Mouse (Mus musculus): ENCODE results near the gene Trnp1. TPM values are rescaled to one million over a fixed set of nuclear protein-coding genes. Genes with fewer than 3 reads are reported as not detected.

The Trnp1 gene
- polyA plus RNA-seq, 1 experiment from 2014 or later: 1.3 TPM

DNA sequence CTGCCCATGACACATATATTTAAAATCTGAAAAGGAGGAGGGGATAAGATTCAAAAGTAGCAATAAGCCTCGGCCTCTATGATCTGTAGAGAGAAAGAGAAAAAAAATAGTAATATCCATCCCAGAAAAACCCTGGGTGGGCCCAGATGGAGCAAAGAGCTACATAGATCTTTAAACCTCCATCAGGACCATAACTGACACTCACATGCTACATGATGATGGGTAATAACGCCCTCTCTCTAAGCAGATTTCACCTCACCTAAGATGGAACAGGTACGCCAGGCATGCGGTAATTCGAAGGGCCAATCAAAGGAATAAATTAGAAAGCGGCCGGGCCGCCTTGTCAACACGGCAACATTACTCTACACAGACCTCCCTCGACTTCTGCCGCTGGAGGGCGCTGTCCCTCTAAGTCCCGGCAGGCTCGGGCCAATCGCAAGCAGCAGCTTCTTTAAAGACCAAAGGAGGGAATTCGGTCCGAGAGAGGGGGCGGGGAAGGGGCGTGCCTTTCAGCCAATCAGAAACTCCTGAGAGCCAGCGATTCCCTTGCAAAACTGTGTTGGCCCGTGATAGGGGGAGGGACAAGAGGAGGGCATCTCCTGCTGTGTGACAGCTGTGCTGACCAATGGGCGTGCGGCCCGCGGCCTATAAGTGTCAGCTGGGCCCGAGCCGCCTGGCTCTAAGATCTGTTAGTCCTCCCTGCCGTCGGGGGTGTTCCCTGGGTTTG lies 18.7 kb downstream of the Trnp1 start, which contains the start of gene Tent5b:
TSS of gene Tent5b (plus strand) at position 675 of the 727 bp plus-strand sequence.
- Histone ChIP-seq H3K9me3 (ENCODE audit: low read depth, low read length) (no peaks in the 10 kb centered on the region), H3K4me1 (ENCODE audit: insufficient read depth) (peaks cover 2% of the 10 kb centered on the region; the same call in 1 of the 2 replicates), H3K36me3 (ENCODE audit: insufficient read depth) (no peaks in the 10 kb centered on the region), H3K4me2 (peak within 1 kb of the TSS; percentile 63), H3K27me3 (ENCODE audit: insufficient read depth, low read length) (peaks cover 29% of the 10 kb centered on the region), H3K9ac (peak within 1 kb of the TSS; percentile 38), H3K27ac (ENCODE audit: low read depth) (no peak within 1 kb of the TSS), H3K4me3 (ENCODE audit: low read depth, low read length) (peak within 1 kb of the TSS; percentile 41)
- WGBS: 4% methylated on average over 29 of the region's 29 CpGs
- peak; percentile 85 for TF ChIP-seq CTCF (IDR thresholded peaks at IDR 0.05; ENCODE audit: low read depth)
- peak; percentile 98 for DNase-seq
- ATAC-seq (ENCODE audit: insufficient read depth): peak; percentile 99

DNA sequence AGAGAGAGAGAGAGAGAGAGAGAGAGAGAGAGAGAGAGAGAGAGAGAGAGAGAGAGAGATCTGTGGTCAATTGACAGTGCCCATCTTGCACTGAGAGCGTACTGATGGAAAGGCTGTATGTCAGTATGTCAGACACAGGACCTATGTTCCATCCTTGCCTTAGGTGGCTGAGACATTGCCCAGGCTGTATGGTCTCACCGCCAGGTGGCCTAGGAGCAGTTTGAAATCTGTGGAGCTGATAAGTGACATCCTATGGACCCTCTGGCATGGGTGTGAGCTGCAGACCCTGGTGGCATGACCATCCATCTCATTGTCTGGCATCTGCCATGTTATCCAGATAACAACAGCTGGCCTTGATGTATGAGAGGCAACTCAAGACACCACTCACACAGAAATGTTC lies 24.5 kb downstream of the Trnp1 start:
- H3K36me3 ChIP-seq (ENCODE audit: insufficient read depth): no peaks in the 10 kb centered on the region
- H3K4me3 ChIP-seq (ENCODE audit: low read depth, low read length): no peak overlapping the region
- WGBS: 52% methylated on average over 2 of the region's 2 CpGs
- H3K4me1 ChIP-seq (ENCODE audit: insufficient read depth): no peaks in the 10 kb centered on the region
- ATAC-seq (ENCODE audit: insufficient read depth) (no peak), DNase-seq (no peak)
- H3K9me3 ChIP-seq (ENCODE audit: low read depth, low read length): no peaks in the 10 kb centered on the region
- peaks cover 6% of the 10 kb centered on the region; the same call in 1 of the 2 replicates for H3K27me3 ChIP-seq (ENCODE audit: insufficient read depth, low read length)
- H3K9ac ChIP-seq: no peak overlapping the region
- H3K4me2 ChIP-seq: no peak overlapping the region
- TF ChIP-seq CTCF (IDR thresholded peaks at IDR 0.05; ENCODE audit: low read depth): peak; percentile 62
- H3K27ac ChIP-seq (ENCODE audit: low read depth): no peak overlapping the region

DNA sequence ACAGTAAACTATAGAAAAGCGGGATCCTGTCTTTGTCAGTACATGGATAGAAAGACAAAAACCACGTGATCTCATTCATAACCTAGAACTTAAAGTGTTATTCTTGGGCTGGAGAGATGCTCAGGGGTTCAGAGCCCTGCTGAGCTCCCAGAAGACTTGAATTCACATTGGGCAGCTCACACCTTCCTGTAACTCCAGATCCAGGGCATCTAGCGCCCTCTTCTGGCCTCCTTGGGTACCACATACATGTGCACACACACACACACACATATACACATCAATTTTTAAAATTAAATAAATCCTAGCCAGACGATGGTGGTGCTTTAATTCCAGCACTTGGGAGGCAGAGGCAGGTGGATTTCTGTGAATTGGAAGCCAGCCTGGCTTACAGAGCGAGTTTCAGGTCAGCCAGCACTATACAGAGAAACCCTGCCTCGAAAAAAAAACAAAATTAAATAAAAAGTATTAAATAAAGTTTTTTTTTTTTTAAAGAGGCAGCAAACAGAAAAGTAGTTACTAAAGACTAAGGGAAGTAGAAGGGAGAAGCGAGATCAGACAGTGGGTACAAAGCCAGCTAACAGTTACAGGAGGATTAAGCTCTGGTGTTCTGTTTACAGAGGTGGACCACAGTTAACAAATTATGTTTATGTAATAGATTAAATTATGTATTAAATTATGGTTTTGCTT lies 27.1 kb downstream of the Trnp1 start:
- H3K9ac ChIP-seq: no peak overlapping the region
- ATAC-seq (ENCODE audit: insufficient read depth) (no peak), DNase-seq (no peak)
- H3K4me1 ChIP-seq (ENCODE audit: insufficient read depth): peaks cover 4% of the 10 kb centered on the region; the same call in 1 of the 2 replicates
- no peak overlapping the region for H3K4me2 ChIP-seq
- TF ChIP-seq CTCF (IDR thresholded peaks at IDR 0.05; ENCODE audit: low read depth): peak; percentile 26; the same call in 1 of the 2 replicates
- WGBS: 81% methylated on average over 7 of the region's 7 CpGs
- no peaks in the 10 kb centered on the region for H3K36me3 ChIP-seq (ENCODE audit: insufficient read depth)
- H3K27ac ChIP-seq (ENCODE audit: low read depth): no peak overlapping the region
- H3K27me3 ChIP-seq (ENCODE audit: insufficient read depth, low read length): no peaks in the 10 kb centered on the region
- H3K4me3 ChIP-seq (ENCODE audit: low read depth, low read length): no peak overlapping the region
- H3K9me3 ChIP-seq (ENCODE audit: low read depth, low read length): no peaks in the 10 kb centered on the region

DNA sequence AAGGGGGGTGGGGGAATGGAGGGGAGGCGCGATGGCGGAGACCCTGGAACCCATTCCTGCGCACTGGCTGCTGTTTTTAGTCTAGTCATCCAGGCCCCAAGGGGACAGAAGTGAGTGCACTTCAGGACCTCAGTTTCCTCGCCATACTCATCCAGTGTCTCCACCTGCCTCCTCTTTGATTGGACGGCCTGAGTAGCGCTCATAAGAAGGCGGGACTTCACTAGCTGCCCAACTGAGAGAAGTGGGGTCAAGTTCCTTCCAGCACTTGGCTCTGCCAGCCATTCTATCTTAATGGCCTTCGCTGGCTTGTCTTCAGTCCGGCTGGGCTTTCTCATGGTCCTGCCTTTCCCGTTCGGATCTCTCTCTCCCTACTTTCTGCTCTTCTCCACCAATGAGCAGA lies 29.2 kb downstream of the Trnp1 start:
- Histone ChIP-seq H3K4me2 (peak overlapping the region; percentile 73), H3K4me1 (ENCODE audit: insufficient read depth) (peaks cover 4% of the 10 kb centered on the region; the same call in 1 of the 2 replicates), H3K9ac (no peak overlapping the region), H3K36me3 (ENCODE audit: insufficient read depth) (no peaks in the 10 kb centered on the region), H3K27me3 (ENCODE audit: insufficient read depth, low read length) (no peaks in the 10 kb centered on the region), H3K27ac (ENCODE audit: low read depth) (no peak overlapping the region), H3K9me3 (ENCODE audit: low read depth, low read length) (no peaks in the 10 kb centered on the region), H3K4me3 (ENCODE audit: low read depth, low read length) (no peak overlapping the region)
- ATAC-seq (ENCODE audit: insufficient read depth) (no peak), DNase-seq (peak; percentile 42)
- 16% methylated on average over 12 of the region's 12 CpGs for WGBS
- no peak for TF ChIP-seq CTCF (IDR thresholded peaks at IDR 0.05; ENCODE audit: low read depth)

DNA sequence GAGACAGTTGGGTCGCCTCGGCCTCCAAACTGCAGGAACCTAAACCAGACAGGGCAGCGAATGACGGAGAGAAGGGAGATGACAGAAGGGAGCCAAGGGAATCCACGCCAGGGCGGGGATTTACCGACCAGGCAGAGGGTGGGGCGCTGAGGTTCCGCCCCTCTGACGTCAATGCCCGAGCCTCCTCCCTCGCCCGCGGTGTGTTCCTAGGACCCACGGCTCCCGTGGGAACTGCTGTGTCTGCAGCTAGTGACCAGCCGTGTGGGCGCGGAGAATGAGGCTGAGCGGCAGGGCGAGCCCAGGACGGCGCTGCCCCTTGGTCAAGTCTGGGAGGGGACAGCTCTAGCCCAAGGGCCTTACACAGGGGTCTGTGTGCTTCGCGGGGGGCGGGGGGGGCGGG lies 30.3 kb downstream of the Trnp1 start:
- no peaks in the 10 kb centered on the region for H3K27me3 ChIP-seq (ENCODE audit: insufficient read depth, low read length)
- WGBS: 0% methylated on average over 27 of the region's 27 CpGs
- peak overlapping the region; percentile 40 for H3K4me3 ChIP-seq (ENCODE audit: low read depth, low read length)
- peaks cover 4% of the 10 kb centered on the region; the same call in 1 of the 2 replicates for H3K4me1 ChIP-seq (ENCODE audit: insufficient read depth)
- ATAC-seq (ENCODE audit: insufficient read depth) (peak; percentile 79), DNase-seq (peak; percentile 86)
- no peak for TF ChIP-seq CTCF (IDR thresholded peaks at IDR 0.05; ENCODE audit: low read depth)
- H3K4me2 ChIP-seq: peak overlapping the region; percentile 73
- peak overlapping the region; percentile 55 for H3K9ac ChIP-seq
- H3K9me3 ChIP-seq (ENCODE audit: low read depth, low read length): no peaks in the 10 kb centered on the region
- no peak overlapping the region for H3K27ac ChIP-seq (ENCODE audit: low read depth)
- H3K36me3 ChIP-seq (ENCODE audit: insufficient read depth): no peaks in the 10 kb centered on the region

DNA sequence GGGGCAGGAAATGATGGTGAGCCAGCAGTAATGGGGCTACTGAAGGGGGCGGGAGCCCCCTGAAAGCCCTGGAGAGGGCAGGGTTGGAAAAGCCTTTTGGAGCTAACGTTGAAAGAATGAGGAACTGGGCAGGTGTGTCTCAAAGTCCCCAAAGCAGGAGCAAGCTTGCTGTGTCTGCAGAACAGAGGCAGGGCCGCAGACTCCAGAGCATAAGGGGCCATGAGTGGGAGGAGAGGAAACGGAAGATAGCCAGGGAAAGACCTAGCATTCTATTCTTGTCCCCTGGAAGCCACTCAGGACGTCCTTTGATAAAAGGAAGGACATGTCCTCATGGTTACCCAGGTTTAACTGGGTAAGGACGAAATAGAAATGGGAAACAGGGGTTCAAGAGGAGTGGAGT lies 35.2 kb downstream of the Trnp1 start:
- H3K27me3 ChIP-seq (ENCODE audit: insufficient read depth, low read length): no peaks in the 10 kb centered on the region
- no peak for ATAC-seq (ENCODE audit: insufficient read depth)
- no peaks in the 10 kb centered on the region for H3K9me3 ChIP-seq (ENCODE audit: low read depth, low read length)
- 42% methylated on average over 6 of the region's 6 CpGs for WGBS
- no peak overlapping the region; the same call in 1 of the 2 replicates for H3K9ac ChIP-seq
- H3K4me2 ChIP-seq: no peak overlapping the region
- DNase-seq: no peak
- H3K4me1 ChIP-seq (ENCODE audit: insufficient read depth): no peaks in the 10 kb centered on the region
- peak overlapping the region; percentile 46 for H3K27ac ChIP-seq (ENCODE audit: low read depth)
- no peak for TF ChIP-seq CTCF (IDR thresholded peaks at IDR 0.05; ENCODE audit: low read depth)
- H3K36me3 ChIP-seq (ENCODE audit: insufficient read depth): no peaks in the 10 kb centered on the region
- no peak overlapping the region for H3K4me3 ChIP-seq (ENCODE audit: low read depth, low read length)

DNA sequence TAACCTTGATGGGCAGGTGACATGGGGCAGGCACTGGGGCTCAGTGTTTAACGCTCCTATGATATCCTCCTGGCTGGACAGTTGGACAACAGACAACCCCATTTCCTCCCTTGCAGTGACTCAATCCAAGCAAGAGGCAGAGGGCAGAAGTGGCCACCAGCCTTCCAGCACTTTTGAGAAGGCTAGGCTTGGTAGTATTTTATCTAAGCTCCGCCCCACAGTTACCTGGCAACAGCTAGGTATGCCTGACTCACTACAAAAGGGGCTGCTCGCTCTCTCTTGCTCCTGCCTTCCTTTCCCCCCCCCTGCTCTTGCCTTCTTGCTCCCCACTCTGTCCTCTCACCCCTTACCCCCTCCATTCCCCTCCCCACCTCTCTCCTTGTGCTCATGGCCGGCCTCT lies 37.0 kb downstream of the Trnp1 start:
- Histone ChIP-seq H3K27ac (ENCODE audit: low read depth) (no peak overlapping the region), H3K4me3 (ENCODE audit: low read depth, low read length) (no peak overlapping the region), H3K9me3 (ENCODE audit: low read depth, low read length) (no peaks in the 10 kb centered on the region), H3K4me2 (no peak overlapping the region), H3K27me3 (ENCODE audit: insufficient read depth, low read length) (no peaks in the 10 kb centered on the region), H3K4me1 (ENCODE audit: insufficient read depth) (no peaks in the 10 kb centered on the region), H3K36me3 (ENCODE audit: insufficient read depth) (no peaks in the 10 kb centered on the region), H3K9ac (no peak overlapping the region)
- ATAC-seq (ENCODE audit: insufficient read depth) (no peak), DNase-seq (no peak)
- 54% methylated on average over 4 of the region's 4 CpGs for WGBS
- TF ChIP-seq CTCF (IDR thresholded peaks at IDR 0.05; ENCODE audit: low read depth): no peak

All from lung, embryonic 14.5 days (tissue).